Mouse (Mus musculus) intestine, embryonic 14.5 days (tissue): ENCODE measurements around the gene Arhgap8. TPM values are rescaled to one million over a fixed set of nuclear protein-coding genes. Genes with fewer than 3 reads are reported as not detected.

Experiments used
- ATAC-seq: fragments of 200-750 bp; cut with Nextera tagmentation; replicated peaks from 2 replicates; pipeline ENCODE4 v1.8.0; 2017; ENCODE audit warnings: low read depth, moderate number of reproducible peaks, moderate TSS enrichment, moderate library complexity; ENCODE audit not compliant: low FRiP score, low TSS enrichment
- DNase-seq: peaks from one replicate; pipeline ENCODE4 v3.0.0-alpha.2; 2018; ENCODE audit warnings: low spot score
- H3K27ac ChIP-seq: fragments of 300-500 bp; sonication (generic); 2 replicates; pipeline ENCODE4 v1.5.1; 2014; ENCODE audit warnings: low read depth, mild to moderate bottlenecking, control low read depth
- H3K27me3 ChIP-seq: fragments of 300-500 bp; sonication (generic); replicated peaks from 2 replicates; pipeline ENCODE4 v1.6.1; 2014; ENCODE audit warnings: low read length, control low read depth; ENCODE audit not compliant: control insufficient read depth, insufficient read depth
- H3K36me3 ChIP-seq: fragments of 300-500 bp; sonication (generic); 2 replicates; pipeline ENCODE4 v1.6.1; 2014; ENCODE audit warnings: low read length, control low read depth; ENCODE audit not compliant: control insufficient read depth, insufficient read depth
- H3K4me1 ChIP-seq: fragments of 300-500 bp; sonication (generic); replicated peaks from 2 replicates; pipeline ENCODE4 v1.6.1; 2014; ENCODE audit warnings: low read length, control low read depth, mixed read lengths; ENCODE audit not compliant: control insufficient read depth, insufficient read depth
- H3K4me2 ChIP-seq: fragments of 300-500 bp; sonication (generic); 2 replicates; pipeline ENCODE4 v1.6.1; 2014; ENCODE audit warnings: low read length
- H3K4me3 ChIP-seq: fragments of 300-500 bp; sonication (generic); 2 replicates; pipeline ENCODE4 v1.5.1; 2014; ENCODE audit warnings: low read depth, low read length, control low read depth, mixed read lengths
- H3K9ac ChIP-seq: fragments of 300-500 bp; sonication (generic); 2 replicates; pipeline ENCODE4 v1.6.1; 2014; ENCODE audit warnings: mild to moderate bottlenecking, low read length
- H3K9me3 ChIP-seq: fragments of 300-500 bp; sonication (generic); 2 replicates; pipeline ENCODE4 v1.6.1; 2016; ENCODE audit warnings: low read length, control low read depth; ENCODE audit not compliant: control insufficient read depth
- WGBS: fragments of 180-500 bp; shearing (Covaris S2); extraction: QIAGEN DNeasy Blood & Tissue Kit; methylation state at CpG from one replicate; pipeline ENCODE4 v1.1.7; 2014; 5-methylcytosine and 5-hydroxymethylcytosine counted together
- polyA plus RNA-seq: library from polyadenylated mRNA; unstranded; fragments of >200 nt; fragmentation: Nextera tagmentation; extraction: Ambion mirVana; gene quantifications from 2 replicates; pipeline ENCODE4 v1.2.1, GENCODE M21; 2014

Arhgap8 gene
- polyA plus RNA-seq, 1 experiment from 2014 or later = 15.2 TPM

- no peak overlapping the region for H3K9ac ChIP-seq
- H3K27ac ChIP-seq = no peak overlapping the region
- no peak for DNase-seq
- H3K4me3 ChIP-seq = no peak overlapping the region
- H3K36me3 ChIP-seq = peaks cover 63% of the 10 kb centered on the region
- H3K4me1 ChIP-seq = 0 out of 2 replicates have a peak, but pooled peaks cover 3% of the 10 kb centered on the region
- 62% methylated on average over 14 of the region's 14 CpGs for WGBS
- no peak for ATAC-seq
- H3K4me2 ChIP-seq = no peak overlapping the region
- no peaks in the 10 kb centered on the region for H3K9me3 ChIP-seq
- no peaks in the 10 kb centered on the region for H3K27me3 ChIP-seq
These were observed 31.9 kb upstream of the Arhgap8 start for GRCm38 (mm10) chr15:84687904-84688303.

GRCm38 (mm10) chr15:84689356-84689755 lies 30.5 kb upstream of the Arhgap8 start:
- Histone ChIP-seq H3K9me3 (no peaks in the 10 kb centered on the region), H3K9ac (no peak overlapping the region), H3K27me3 (no peaks in the 10 kb centered on the region), H3K4me3 (no peak overlapping the region), H3K36me3 (peaks cover 77% of the 10 kb centered on the region), H3K27ac (no peak overlapping the region), H3K4me2 (no peak overlapping the region), H3K4me1 (0 out of 2 replicates have a peak, but pooled peaks cover 3% of the 10 kb centered on the region)
- ATAC-seq (no peak), DNase-seq (no peak)
- 79% methylated on average over 6 of the region's 6 CpGs for WGBS

- no peak overlapping the region for H3K9ac ChIP-seq
- no peak overlapping the region for H3K4me2 ChIP-seq
- no peak overlapping the region for H3K27ac ChIP-seq
- no peak overlapping the region for H3K4me3 ChIP-seq
- DNase-seq (no peak), ATAC-seq (no peak)
- H3K9me3 ChIP-seq = no peaks in the 10 kb centered on the region
- 95% methylated on average over 6 of the region's 6 CpGs for WGBS
- H3K4me1 ChIP-seq = 0 out of 2 replicates have a peak, but pooled peaks cover 3% of the 10 kb centered on the region
- no peaks in the 10 kb centered on the region for H3K27me3 ChIP-seq
- peaks cover 93% of the 10 kb centered on the region for H3K36me3 ChIP-seq
These were observed 28.3 kb upstream of the Arhgap8 start for GRCm38 (mm10) chr15:84691513-84691912.

DNA sequence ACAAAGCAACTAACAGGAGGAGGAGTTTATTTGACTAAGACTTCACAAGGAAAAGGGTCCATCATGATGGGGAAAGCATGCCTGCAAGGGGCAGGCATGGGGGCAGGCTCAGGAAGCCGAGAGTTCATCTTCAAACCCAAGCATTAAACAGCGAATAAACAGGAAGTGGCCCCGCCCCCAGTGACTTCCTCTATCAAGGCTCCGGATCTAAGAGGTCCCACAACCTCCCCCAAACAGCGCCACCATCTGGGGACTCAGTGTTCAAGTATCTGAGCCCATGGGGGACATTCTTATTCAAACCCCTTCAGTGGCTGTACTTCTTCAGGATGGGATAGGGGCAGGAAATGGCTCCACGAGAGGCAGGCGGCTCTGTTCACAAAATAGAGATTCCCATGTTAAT lies 27.2 kb upstream of the Arhgap8 start:
- no peaks in the 10 kb centered on the region for H3K9me3 ChIP-seq
- ATAC-seq = no peak
- no peak overlapping the region for H3K4me2 ChIP-seq
- H3K4me1 ChIP-seq = 0 out of 2 replicates have a peak, but pooled peaks cover 4% of the 10 kb centered on the region
- peaks cover 99% of the 10 kb centered on the region for H3K36me3 ChIP-seq
- H3K9ac ChIP-seq = no peak overlapping the region
- no peak for DNase-seq
- H3K4me3 ChIP-seq = no peak overlapping the region
- no peaks in the 10 kb centered on the region for H3K27me3 ChIP-seq
- 90% methylated on average over 7 of the region's 7 CpGs for whole genome bisulfite sequencing
- H3K27ac ChIP-seq = no peak overlapping the region

DNA sequence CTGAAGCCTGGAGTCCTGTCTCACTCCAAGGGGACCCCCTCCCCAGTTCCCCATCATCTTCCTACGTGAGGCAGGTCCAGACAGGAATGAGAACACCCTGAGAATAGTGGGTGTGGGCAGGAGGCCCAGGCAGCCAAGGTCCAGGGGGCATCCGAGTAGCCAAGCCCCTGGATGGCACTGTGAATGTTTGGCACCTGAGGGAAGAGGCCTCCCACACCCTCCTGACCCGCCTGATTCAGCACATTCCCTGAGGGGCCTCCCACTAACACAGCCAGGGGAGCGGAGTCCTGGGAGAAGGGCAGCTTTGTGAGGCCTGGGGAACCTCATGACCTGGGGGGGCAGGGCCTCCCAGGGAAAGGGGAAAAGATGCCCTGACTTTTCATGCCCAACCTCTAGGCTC lies 23.8 kb upstream of the Arhgap8 start:
- Histone ChIP-seq H3K36me3 (peaks cover 83% of the 10 kb centered on the region), H3K4me3 (no peak overlapping the region), H3K27ac (no peak overlapping the region), H3K9me3 (no peaks in the 10 kb centered on the region), H3K4me2 (no peak overlapping the region), H3K27me3 (no peaks in the 10 kb centered on the region), H3K4me1 (0 out of 2 replicates have a peak, but pooled peaks cover 5% of the 10 kb centered on the region), H3K9ac (no peak overlapping the region)
- 58% methylated on average over 4 of the region's 4 CpGs for WGBS
- ATAC-seq = no peak
- no peak for DNase-seq

GRCm38 (mm10) chr15:84697611-84698011 lies 22.2 kb upstream of the Arhgap8 start:
- H3K27me3 ChIP-seq = no peaks in the 10 kb centered on the region
- no peak overlapping the region for H3K27ac ChIP-seq
- no peaks in the 10 kb centered on the region for H3K9me3 ChIP-seq
- 0 out of 2 replicates have a peak, but pooled peaks cover 5% of the 10 kb centered on the region for H3K4me1 ChIP-seq
- peaks cover 82% of the 10 kb centered on the region for H3K36me3 ChIP-seq
- no peak overlapping the region for H3K9ac ChIP-seq
- ATAC-seq (no peak), DNase-seq (no peak)
- H3K4me3 ChIP-seq = no peak overlapping the region
- 60% methylated on average over 11 of the region's 11 CpGs for WGBS
- no peak overlapping the region for H3K4me2 ChIP-seq

- H3K4me1 ChIP-seq = 0 out of 2 replicates have a peak, but pooled peaks cover 5% of the 10 kb centered on the region
- no peak overlapping the region for H3K27ac ChIP-seq
- H3K36me3 ChIP-seq = peaks cover 82% of the 10 kb centered on the region
- H3K27me3 ChIP-seq = no peaks in the 10 kb centered on the region
- ATAC-seq (no peak), DNase-seq (no peak)
- no peak overlapping the region for H3K4me2 ChIP-seq
- WGBS = 50% methylated on average over 2 of the region's 2 CpGs
- H3K4me3 ChIP-seq = no peak overlapping the region
- H3K9ac ChIP-seq = no peak overlapping the region
- no peaks in the 10 kb centered on the region for H3K9me3 ChIP-seq
These were observed 21.7 kb upstream of the Arhgap8 start for GRCm38 (mm10) chr15:84698189-84698588.

DNA sequence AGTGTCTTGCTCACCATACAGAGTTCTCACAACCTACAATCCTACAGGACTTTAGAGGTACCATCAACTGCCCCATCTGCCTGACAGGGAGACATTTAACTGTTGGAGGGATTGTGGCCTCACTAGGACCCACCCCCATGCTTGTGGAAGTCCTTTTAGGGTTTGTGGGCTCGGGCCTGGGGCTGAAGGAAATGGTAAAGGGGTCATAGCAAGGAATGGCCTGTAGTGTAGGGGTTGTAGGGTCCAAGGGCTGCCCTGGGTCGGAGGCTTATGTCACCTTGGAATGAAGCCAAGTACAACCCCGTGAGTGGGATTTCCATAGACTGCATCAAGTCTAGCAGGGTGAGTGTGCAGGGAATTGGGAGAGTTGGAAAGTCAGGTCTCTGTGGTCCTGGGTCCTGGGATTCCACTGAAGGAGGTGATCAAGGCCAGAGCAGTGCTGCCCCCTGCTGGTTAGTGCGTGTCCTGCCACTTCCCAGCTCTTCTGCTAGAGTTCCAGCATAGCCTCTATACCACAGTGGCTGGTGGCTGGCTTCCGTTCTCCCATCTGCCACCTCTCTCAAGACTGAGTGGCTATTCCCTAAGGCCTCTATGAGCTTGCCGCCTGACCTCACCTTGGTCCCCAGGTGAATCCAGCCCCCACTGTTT lies 19.6 kb upstream of the Arhgap8 start:
- WGBS = 54% methylated on average over 6 of the region's 6 CpGs
- Histone ChIP-seq H3K4me1 (0 out of 2 replicates have a peak, but pooled peaks cover 5% of the 10 kb centered on the region), H3K9ac (no peak overlapping the region), H3K27me3 (no peaks in the 10 kb centered on the region), H3K36me3 (peaks cover 73% of the 10 kb centered on the region), H3K27ac (no peak overlapping the region), H3K4me3 (no peak overlapping the region), H3K4me2 (no peak overlapping the region), H3K9me3 (no peaks in the 10 kb centered on the region)
- peak; percentile 89 for DNase-seq
- ATAC-seq = no peak; the same call in 1 of the 2 replicates

DNA sequence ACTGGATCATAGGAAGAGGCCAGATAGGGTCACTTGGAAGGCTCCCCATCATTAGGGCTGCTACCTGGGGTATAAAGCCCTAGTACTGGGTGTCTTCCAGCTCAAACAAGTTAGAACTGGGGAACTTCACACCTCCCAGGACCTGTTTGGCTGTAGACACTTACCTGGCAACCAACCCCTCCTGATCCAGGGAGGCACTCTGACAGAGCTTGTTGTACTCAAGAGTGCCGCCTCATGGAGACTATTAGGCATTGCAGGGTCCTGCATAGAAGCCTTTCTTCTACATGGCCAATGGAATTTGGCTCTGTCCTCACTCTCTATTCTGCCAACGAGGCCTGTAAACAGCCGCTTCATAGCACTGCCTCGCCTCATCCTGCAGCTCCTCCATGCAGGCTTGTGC lies 17.9 kb upstream of the Arhgap8 start:
- DNase-seq = no peak
- ATAC-seq = no peak

More for the DNA sequence above, 17.9 kb upstream of the Arhgap8 start:
- Histone ChIP-seq H3K4me2 (no peak overlapping the region), H3K27me3 (no peaks in the 10 kb centered on the region), H3K9ac (no peak overlapping the region), H3K4me3 (no peak overlapping the region), H3K36me3 (peaks cover 57% of the 10 kb centered on the region), H3K27ac (no peak overlapping the region), H3K9me3 (no peaks in the 10 kb centered on the region), H3K4me1 (0 out of 2 replicates have a peak, but pooled peaks cover 5% of the 10 kb centered on the region)
- 25% methylated on average over 4 of the region's 4 CpGs for WGBS
